Mouse (Mus musculus) kidney, postnatal 0 days (tissue): Measurements from ENCODE around the gene A830018L16Rik. TPM values are rescaled to one million over a fixed set of nuclear protein-coding genes. Genes with fewer than 3 reads are reported as not detected.
"Not testable (repeated sequence)": the region's sequence is repeated elsewhere in the genome, so short reads cannot be mapped to it uniquely, and the experiment has no call there.

Experiments used
- ATAC-seq: fragments of 200-750 bp; cut with Nextera tagmentation; replicated peaks from 2 replicates; pipeline ENCODE4 v1.8.0; 2017; ENCODE audit warnings: low read depth, moderate number of reproducible peaks, moderate TSS enrichment, moderate library complexity; ENCODE audit not compliant: low FRiP score
- DNase-seq: peaks from one replicate; pipeline ENCODE4 v3.0.0-alpha.2; 2016; ENCODE audit warnings: low spot score
- H3K27ac ChIP-seq: fragments of 300-500 bp; sonication (generic); 2 replicates; pipeline ENCODE4 v1.5.1; 2014; ENCODE audit warnings: mild to moderate bottlenecking
- H3K27me3 ChIP-seq: fragments of 300-500 bp; sonication (generic); 2 replicates; pipeline ENCODE4 v1.6.1; 2014; ENCODE audit warnings: low read length, mixed read lengths; ENCODE audit not compliant: insufficient read depth
- H3K36me3 ChIP-seq: fragments of 300-500 bp; sonication (generic); 2 replicates; pipeline ENCODE4 v1.6.1; 2014; ENCODE audit warnings: low read length, mixed read lengths; ENCODE audit not compliant: insufficient read depth
- H3K4me1 ChIP-seq: fragments of 300-500 bp; sonication (generic); replicated peaks from 2 replicates; pipeline ENCODE4 v1.6.1; 2014; ENCODE audit warnings: antibody characterized with exemption, low read length, mixed read lengths; ENCODE audit not compliant: insufficient read depth
- H3K4me2 ChIP-seq: fragments of 300-500 bp; sonication (generic); 2 replicates; pipeline ENCODE4 v1.6.1; 2014; ENCODE audit warnings: mild to moderate bottlenecking, low read length, moderate library complexity, mixed read lengths
- H3K4me3 ChIP-seq: fragments of 300-500 bp; sonication (generic); replicated peaks from 2 replicates; pipeline ENCODE4 v1.5.1; 2014; ENCODE audit warnings: low read depth, low read length
- H3K9ac ChIP-seq: fragments of 300-500 bp; sonication (generic); 2 replicates; pipeline ENCODE4 v1.6.1; 2014; ENCODE audit warnings: low read depth, low read length
- H3K9me3 ChIP-seq: fragments of 300-500 bp; sonication (generic); replicated peaks from 2 replicates; pipeline ENCODE4 v1.6.1; 2016; ENCODE audit warnings: low read length, inconsistent platforms, mixed read lengths
- CTCF ChIP-seq: IDR thresholded peaks from 2 replicates; pipeline ENCODE4 v1.5.1; 2016; ENCODE audit warnings: antibody characterized with exemption, low read depth, mild to moderate bottlenecking, moderate library complexity
- WGBS: fragments of 180-500 bp; shearing (Covaris S2); extraction: QIAGEN DNeasy Blood & Tissue Kit; methylation state at CpG from one replicate; pipeline ENCODE4 v1.1.7; 2014; 5-methylcytosine and 5-hydroxymethylcytosine counted together
- polyA plus RNA-seq: library from polyadenylated mRNA; unstranded; fragments of >200 nt; fragmentation: Nextera tagmentation; extraction: Ambion mirVana; gene quantifications from 2 replicates; pipeline ENCODE4 v1.2.1, GENCODE M21; 2015

The A830018L16Rik gene
- polyA plus RNA-seq, 1 experiment from 2014 or later: 0.14 TPM

- no peak overlapping the region for H3K4me2 ChIP-seq
- H3K27me3 ChIP-seq: no peaks in the 10 kb centered on the region
- TF ChIP-seq CTCF: no peak
- no peak for ATAC-seq
- H3K9me3 ChIP-seq: no peaks in the 10 kb centered on the region
- H3K4me1 ChIP-seq: no peaks in the 10 kb centered on the region
- no peak overlapping the region for H3K4me3 ChIP-seq
- no peaks in the 10 kb centered on the region for H3K36me3 ChIP-seq
- no peak overlapping the region for H3K9ac ChIP-seq
- no peak overlapping the region for H3K27ac ChIP-seq
- no peak for DNase-seq
These were observed 87.7 kb downstream of the A830018L16Rik start for GRCm38 (mm10) chr1:11501556-11501955.

GRCm38 (mm10) chr1:11549810-11550209, 135.9 kb downstream of the A830018L16Rik start:
- H3K9me3 ChIP-seq, H3K27ac ChIP-seq, H3K4me1 ChIP-seq, H3K27me3 ChIP-seq, H3K9ac ChIP-seq, DNase-seq, H3K36me3 ChIP-seq, ATAC-seq, H3K4me3 ChIP-seq, H3K4me2 ChIP-seq: not testable (repeated sequence)
- 79% methylated on average over 1 of the region's 1 CpGs for WGBS

- peak; percentile 28 for DNase-seq
- Histone ChIP-seq H3K27ac (no peak overlapping the region), H3K9ac (no peak overlapping the region), H3K4me2 (no peak overlapping the region), H3K4me3 (no peak overlapping the region), H3K9me3 (no peaks in the 10 kb centered on the region), H3K36me3 (no peaks in the 10 kb centered on the region), H3K4me1 (no peaks in the 10 kb centered on the region), H3K27me3 (no peaks in the 10 kb centered on the region)
- ATAC-seq: no peak
- TF ChIP-seq CTCF: peak; percentile 65
- WGBS: 14% methylated on average over 6 of the region's 6 CpGs
These were observed 151.4 kb downstream of the A830018L16Rik start for GRCm38 (mm10) chr1:11565309-11565708.

- Histone ChIP-seq H3K36me3 (no peaks in the 10 kb centered on the region), H3K9me3 (no peaks in the 10 kb centered on the region), H3K27ac (no peak overlapping the region), H3K27me3 (no peaks in the 10 kb centered on the region), H3K4me2 (no peak overlapping the region), H3K4me3 (no peak overlapping the region), H3K9ac (no peak overlapping the region), H3K4me1 (no peaks in the 10 kb centered on the region)
- no peak for TF ChIP-seq CTCF
- DNase-seq (no peak), ATAC-seq (no peak)
- 86% methylated on average over 2 of the region's 2 CpGs for WGBS
These were observed 152.8 kb downstream of the A830018L16Rik start for GRCm38 (mm10) chr1:11566730-11567129.

- H3K4me2 ChIP-seq: no peak overlapping the region
- no peak overlapping the region for H3K27ac ChIP-seq
- no peaks in the 10 kb centered on the region for H3K4me1 ChIP-seq
- no peaks in the 10 kb centered on the region for H3K9me3 ChIP-seq
- no peak for TF ChIP-seq CTCF
- no peak for DNase-seq
- no peak for ATAC-seq
- H3K4me3 ChIP-seq: no peak overlapping the region
- no peaks in the 10 kb centered on the region for H3K36me3 ChIP-seq
- H3K27me3 ChIP-seq: no peaks in the 10 kb centered on the region
- no peak overlapping the region for H3K9ac ChIP-seq
These were observed 153.5 kb downstream of the A830018L16Rik start for GRCm38 (mm10) chr1:11567300-11567885.

- Histone ChIP-seq H3K27me3 (no peaks in the 10 kb centered on the region), H3K4me2 (no peak overlapping the region), H3K36me3 (no peaks in the 10 kb centered on the region), H3K4me1 (no peaks in the 10 kb centered on the region), H3K27ac (no peak overlapping the region), H3K9ac (no peak overlapping the region), H3K9me3 (no peaks in the 10 kb centered on the region), H3K4me3 (no peak overlapping the region)
- DNase-seq: no peak
- no peak for TF ChIP-seq CTCF
- 93% methylated on average over 2 of the region's 2 CpGs for WGBS
- no peak for ATAC-seq
These were observed 156.4 kb downstream of the A830018L16Rik start for GRCm38 (mm10) chr1:11570274-11570673.

- TF ChIP-seq CTCF: no peak
- 70% methylated on average over 2 of the region's 2 CpGs for WGBS
- no peaks in the 10 kb centered on the region for H3K36me3 ChIP-seq
- H3K27ac ChIP-seq: no peak overlapping the region
- ATAC-seq (no peak), DNase-seq (no peak)
- no peaks in the 10 kb centered on the region for H3K4me1 ChIP-seq
- no peaks in the 10 kb centered on the region for H3K27me3 ChIP-seq
- no peak overlapping the region for H3K9ac ChIP-seq
- no peak overlapping the region for H3K4me2 ChIP-seq
- H3K4me3 ChIP-seq: no peak overlapping the region
- H3K9me3 ChIP-seq: no peaks in the 10 kb centered on the region
These were observed 159.6 kb downstream of the A830018L16Rik start for GRCm38 (mm10) chr1:11573462-11573861.
